Mouse (Mus musculus): ENCODE data around the gene Rnf213. TPM values are rescaled to one million over a fixed set of nuclear protein-coding genes. Genes with fewer than 3 reads are reported as not detected.

The Rnf213 gene
- polyA plus RNA-seq, 1 experiment, result 16.7 TPM

DNA sequence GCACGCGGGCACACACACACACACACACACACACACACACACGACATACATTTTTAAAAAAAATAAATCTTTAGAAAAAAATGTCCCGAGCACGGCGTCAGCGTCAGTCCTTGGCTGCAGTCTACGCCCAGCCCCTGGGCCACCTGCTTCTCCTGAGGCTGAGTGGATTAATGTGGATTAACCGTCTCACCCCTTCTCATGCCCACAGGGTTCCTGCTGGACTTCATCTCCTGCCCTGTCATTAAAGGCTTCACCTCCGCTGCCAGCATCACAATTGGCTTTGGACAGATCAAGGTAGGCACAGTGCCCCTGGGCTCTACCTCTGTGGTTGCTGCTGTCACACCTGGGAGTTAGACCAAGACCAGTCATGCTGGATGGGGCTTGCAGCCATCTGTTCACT, 33.8 kb upstream of the Rnf213 start:
- TF ChIP-seq MYOD1 (IDR thresholded peaks at IDR 0.05; ENCODE audit: control insufficient read depth in 1 of 3, insufficient read length in 2 of 3, low read depth in 2 of 3) (no peak), SRF (IDR thresholded peaks at IDR 0.05; ENCODE audit: control insufficient read depth, insufficient read length, low read depth) (no peak), MAX (IDR thresholded peaks at IDR 0.05; ENCODE audit: low read depth) (no peak), POLR2AphosphoS2 (IDR thresholded peaks at IDR 0.05; ENCODE audit: insufficient read length, low read depth) (no peak), CEBPB (IDR thresholded peaks at IDR 0.05; ENCODE audit: insufficient read depth, poor library complexity, severe bottlenecking) (no peak), POLR2A (IDR thresholded peaks at IDR 0.05; ENCODE audit: insufficient read length, low read depth) (no peak), USF1 (IDR thresholded peaks at IDR 0.05; ENCODE audit: low read depth) (no peak), REST (IDR thresholded peaks at IDR 0.05; ENCODE audit: insufficient read depth, insufficient read length) (no peak), TCF12 (IDR thresholded peaks at IDR 0.05; ENCODE audit: insufficient read depth, poor library complexity, severe bottlenecking) (no peak), E2F4 (IDR thresholded peaks at IDR 0.05; ENCODE audit: insufficient read depth) (no peak), MYOG (IDR thresholded peaks at IDR 0.05; ENCODE audit: control insufficient read depth in 1 of 3, insufficient read depth in 1 of 3, insufficient read length in 2 of 3, low read depth in 2 of 3) (no peak), TCF3 (IDR thresholded peaks at IDR 0.05; ENCODE audit: insufficient read length, low read depth) (no peak)

GRCm38 (mm10) chr11:119362769-119363533, 29.9 kb upstream of the Rnf213 start:
- no peak for TF ChIP-seq CEBPB (IDR thresholded peaks at IDR 0.05; ENCODE audit: insufficient read depth, poor library complexity, severe bottlenecking)
- TF ChIP-seq USF1 (IDR thresholded peaks at IDR 0.05; ENCODE audit: low read depth), result no peak
- no peak for TF ChIP-seq REST (IDR thresholded peaks at IDR 0.05; ENCODE audit: insufficient read depth, insufficient read length)
- no peak for TF ChIP-seq TCF3 (IDR thresholded peaks at IDR 0.05; ENCODE audit: insufficient read length, low read depth)
- TF ChIP-seq SRF (IDR thresholded peaks at IDR 0.05; ENCODE audit: control insufficient read depth, insufficient read length, low read depth), result no peak
- H3K79me2 ChIP-seq (ENCODE audit: control insufficient read depth, insufficient read depth), result no peaks in the 10 kb centered on the region
- no peak overlapping the region for H3K4me3 ChIP-seq
- H3K36me3 ChIP-seq (ENCODE audit: control insufficient read depth, insufficient read depth), result no peaks in the 10 kb centered on the region
- no peaks in the 10 kb centered on the region for H3K27me3 ChIP-seq (ENCODE audit: control insufficient read depth, insufficient read depth, insufficient read length)
- no peak overlapping the region for H3K4me2 ChIP-seq (ENCODE audit: low read depth)
- H3ac ChIP-seq (ENCODE audit: control insufficient read depth, insufficient read length), result no peak overlapping the region

More for the DNA sequence above, 33.8 kb upstream of the Rnf213 start:
- no peaks in the 10 kb centered on the region for H3K27me3 ChIP-seq (ENCODE audit: control insufficient read depth, insufficient read depth, insufficient read length)
- H3K36me3 ChIP-seq (ENCODE audit: control insufficient read depth, insufficient read depth), result no peaks in the 10 kb centered on the region
- H3K4me3 ChIP-seq, result no peak overlapping the region
- no peak overlapping the region for H3ac ChIP-seq (ENCODE audit: control insufficient read depth, insufficient read length)
- H3K79me2 ChIP-seq (ENCODE audit: control insufficient read depth, insufficient read depth), result no peaks in the 10 kb centered on the region
- no peak overlapping the region for H3K4me2 ChIP-seq (ENCODE audit: low read depth)

GRCm38 (mm10) chr11:119363534-119364145, 29.3 kb upstream of the Rnf213 start:
- no peaks in the 10 kb centered on the region for H3K36me3 ChIP-seq (ENCODE audit: control insufficient read depth, insufficient read depth)
- H3K4me2 ChIP-seq (ENCODE audit: low read depth), result no peak overlapping the region

GRCm38 (mm10) chr11:119375425-119375824, 17.5 kb upstream of the Rnf213 start:
- H3K36me3 ChIP-seq (ENCODE audit: control insufficient read depth, insufficient read depth), result no peaks in the 10 kb centered on the region
- H3K4me3 ChIP-seq, result no peak overlapping the region

More at GRCm38 (mm10) chr11:119363534-119364145, 29.3 kb upstream of the Rnf213 start:
- Histone ChIP-seq H3K4me3 (no peak overlapping the region), H3K27me3 (ENCODE audit: control insufficient read depth, insufficient read depth, insufficient read length) (no peaks in the 10 kb centered on the region), H3ac (ENCODE audit: control insufficient read depth, insufficient read length) (no peak overlapping the region), H3K79me2 (ENCODE audit: control insufficient read depth, insufficient read depth) (no peaks in the 10 kb centered on the region)
- TF ChIP-seq E2F4 (IDR thresholded peaks at IDR 0.05; ENCODE audit: insufficient read depth), result no peak
- no peak for TF ChIP-seq MYOG (IDR thresholded peaks at IDR 0.05; ENCODE audit: control insufficient read depth in 1 of 3, insufficient read depth in 1 of 3, insufficient read length in 2 of 3, low read depth in 2 of 3)
- no peak for TF ChIP-seq MYOD1 (IDR thresholded peaks at IDR 0.05; ENCODE audit: control insufficient read depth in 1 of 3, insufficient read length in 2 of 3, low read depth in 2 of 3)
- no peak for TF ChIP-seq TCF12 (IDR thresholded peaks at IDR 0.05; ENCODE audit: insufficient read depth, poor library complexity, severe bottlenecking)
- no peak for TF ChIP-seq POLR2AphosphoS2 (IDR thresholded peaks at IDR 0.05; ENCODE audit: insufficient read length, low read depth)
- TF ChIP-seq POLR2A (IDR thresholded peaks at IDR 0.05; ENCODE audit: insufficient read length, low read depth), result no peak
- no peak for TF ChIP-seq CEBPB (IDR thresholded peaks at IDR 0.05; ENCODE audit: insufficient read depth, poor library complexity, severe bottlenecking)
- no peak for TF ChIP-seq REST (IDR thresholded peaks at IDR 0.05; ENCODE audit: insufficient read depth, insufficient read length)

DNA sequence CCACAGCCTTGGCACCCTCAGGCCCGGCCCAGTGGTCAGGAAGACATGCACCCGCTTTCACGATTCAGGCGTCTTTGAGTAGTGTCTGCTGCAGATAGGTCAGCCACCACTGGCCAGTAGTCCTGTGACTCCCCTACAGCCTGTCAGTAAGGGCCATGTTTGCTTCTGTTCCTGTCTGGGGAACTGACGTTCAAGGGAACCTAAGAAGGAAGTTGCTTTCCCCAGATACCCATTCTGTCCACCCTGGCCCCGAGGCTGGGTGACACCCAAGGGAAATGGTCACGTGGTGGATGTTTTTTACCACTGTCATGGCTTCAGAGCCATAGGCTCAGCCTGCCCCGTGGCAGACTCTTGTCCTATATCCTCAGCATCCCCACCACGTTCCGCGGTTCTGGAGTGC, 15.6 kb upstream of the Rnf213 start:
- H3K27me3 ChIP-seq (ENCODE audit: control insufficient read depth, insufficient read depth, insufficient read length), result no peaks in the 10 kb centered on the region
- TF ChIP-seq SRF (IDR thresholded peaks at IDR 0.05; ENCODE audit: control insufficient read depth, insufficient read length, low read depth) (no peak), USF1 (IDR thresholded peaks at IDR 0.05; ENCODE audit: low read depth) (no peak), CEBPB (IDR thresholded peaks at IDR 0.05; ENCODE audit: insufficient read depth, poor library complexity, severe bottlenecking) (no peak), MYOD1 (IDR thresholded peaks at IDR 0.05; ENCODE audit: control insufficient read depth in 1 of 3, insufficient read length in 2 of 3, low read depth in 2 of 3) (no peak), TCF3 (IDR thresholded peaks at IDR 0.05; ENCODE audit: insufficient read length, low read depth) (no peak), E2F4 (IDR thresholded peaks at IDR 0.05; ENCODE audit: insufficient read depth) (no peak), POLR2AphosphoS2 (IDR thresholded peaks at IDR 0.05; ENCODE audit: insufficient read length, low read depth) (no peak), TCF12 (IDR thresholded peaks at IDR 0.05; ENCODE audit: insufficient read depth, poor library complexity, severe bottlenecking) (no peak), MYOG (IDR thresholded peaks at IDR 0.05; ENCODE audit: control insufficient read depth in 1 of 3, insufficient read depth in 1 of 3, insufficient read length in 2 of 3, low read depth in 2 of 3) (no peak), POLR2A (IDR thresholded peaks at IDR 0.05; ENCODE audit: insufficient read length, low read depth) (no peak), REST (IDR thresholded peaks at IDR 0.05; ENCODE audit: insufficient read depth, insufficient read length) (no peak), MAX (IDR thresholded peaks at IDR 0.05; ENCODE audit: low read depth) (no peak)
- no peaks in the 10 kb centered on the region for H3K36me3 ChIP-seq (ENCODE audit: control insufficient read depth, insufficient read depth)
- H3K79me2 ChIP-seq (ENCODE audit: control insufficient read depth, insufficient read depth), result no peaks in the 10 kb centered on the region
- H3K4me3 ChIP-seq, result no peak overlapping the region
- no peak overlapping the region for H3ac ChIP-seq (ENCODE audit: control insufficient read depth, insufficient read length)
- H3K4me2 ChIP-seq (ENCODE audit: low read depth), result no peak overlapping the region

More at GRCm38 (mm10) chr11:119375425-119375824, 17.5 kb upstream of the Rnf213 start:
- TF ChIP-seq TCF12 (IDR thresholded peaks at IDR 0.05; ENCODE audit: insufficient read depth, poor library complexity, severe bottlenecking) (no peak), POLR2A (IDR thresholded peaks at IDR 0.05; ENCODE audit: insufficient read length, low read depth) (no peak), REST (IDR thresholded peaks at IDR 0.05; ENCODE audit: insufficient read depth, insufficient read length) (no peak)
- H3K27me3 ChIP-seq (ENCODE audit: control insufficient read depth, insufficient read depth, insufficient read length), result no peaks in the 10 kb centered on the region
- H3K4me2 ChIP-seq (ENCODE audit: low read depth), result no peak overlapping the region
- H3K79me2 ChIP-seq (ENCODE audit: control insufficient read depth, insufficient read depth), result no peaks in the 10 kb centered on the region
- H3ac ChIP-seq (ENCODE audit: control insufficient read depth, insufficient read length), result no peak overlapping the region
